ENCODE assay signal across 17 mouse cellular contexts in the genomic region with DNA sequence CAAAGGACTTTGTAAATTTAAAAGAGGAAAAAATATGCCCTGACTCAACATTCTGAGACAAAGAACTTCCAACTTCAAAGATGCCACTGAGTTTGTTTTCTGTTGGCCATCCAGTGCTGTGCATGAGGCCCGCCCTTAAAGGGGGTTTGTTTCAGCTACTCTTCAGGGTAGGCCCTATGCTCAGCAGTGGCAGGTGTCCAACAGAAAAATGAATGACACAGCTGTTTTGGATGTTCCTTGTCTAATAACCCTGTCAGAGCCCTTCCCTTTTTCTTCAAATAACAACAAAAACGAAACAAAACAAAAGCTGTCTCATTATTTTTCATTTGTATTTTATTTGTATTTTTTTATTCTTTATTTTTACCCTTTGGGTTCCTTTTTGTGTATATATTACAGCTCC.
DNase-seq lines count a peak whose midpoint lies in the region; ATAC-seq and TF ChIP-seq lines count a peak whose summit lies in the region.
"Had no signal": no experiment of that assay in that cellular context is flagged by ENCODE, and none has a peak within 500 bp of the region (broad histone marks: within the 10 kb centered on the region; RNA-seq: fewer than 3 reads in every experiment).

No protein-coding gene starts in this region.

- no peak overlapping the region for H3K9ac ChIP-seq in stomach, embryonic 15.5 days
- H3K9ac ChIP-seq in stomach, postnatal 0 days (ENCODE audit: low read length) = no peak overlapping the region
- H3K9ac ChIP-seq in liver, embryonic 16.5 days (ENCODE audit: low read depth, low read length) = no peak overlapping the region; the same call in 1 of the 2 replicates
- H3K9ac ChIP-seq in kidney, embryonic 14.5 days (ENCODE audit: low read depth, low read length) = no peak overlapping the region
- H3K9ac ChIP-seq: limb, embryonic 13.5 days had no signal

- H3K27me3 ChIP-seq in stomach, embryonic 15.5 days (replicated peaks) = no peaks in the 10 kb centered on the region
- H3K27me3 ChIP-seq in stomach, postnatal 0 days (ENCODE audit: control insufficient read depth, insufficient read depth, low read length) = no peaks in the 10 kb centered on the region
- H3K27me3 ChIP-seq in liver, embryonic 16.5 days (ENCODE audit: control insufficient read depth, insufficient read depth, low read depth, low read length) = no peaks in the 10 kb centered on the region
- no peaks in the 10 kb centered on the region for H3K27me3 ChIP-seq in kidney, embryonic 14.5 days (ENCODE audit: control insufficient read depth, insufficient read depth, low read length)
- H3K27me3 ChIP-seq: limb, embryonic 13.5 days had no signal

- no peak overlapping the region for H3K4me3 ChIP-seq in stomach, embryonic 15.5 days (replicated peaks)
- no peak overlapping the region for H3K4me3 ChIP-seq in stomach, postnatal 0 days (ENCODE audit: low read depth, low read length)
- H3K4me3 ChIP-seq in liver, embryonic 16.5 days (ENCODE audit: low read depth, low read length) = no peak overlapping the region
- no peak overlapping the region for H3K4me3 ChIP-seq in kidney, embryonic 14.5 days (ENCODE audit: low read length)
- H3K4me3 ChIP-seq: heart, embryonic 10.5 days; limb, embryonic 13.5 days; midbrain, embryonic 10.5 days had no signal

- DNase-seq in stomach, postnatal 0 days (ENCODE audit: low spot score) = no peak
- peak; percentile 55 to 65 for DNase-seq in spleen, postnatal 4 days (ENCODE audit: low spot score in 2 of 2)
- DNase-seq: cerebellum, adult 8-10 months; kidney, adult 2 months; lung, postnatal 10 days; thymus, adult 2 months had no signal

- WGBS in stomach, embryonic 15.5 days = 87% methylated on average over 2 of the region's 2 CpGs
- WGBS in stomach, postnatal 0 days = 84% methylated on average over 2 of the region's 2 CpGs
- whole genome bisulfite sequencing in liver, embryonic 16.5 days (ENCODE audit: insufficient replicate concordance) = 31% methylated on average over 2 of the region's 2 CpGs
- WGBS in kidney, embryonic 14.5 days = 79% methylated on average over 2 of the region's 2 CpGs

- no peak for TF ChIP-seq CTCF in stomach, postnatal 0 days (IDR thresholded peaks at IDR 0.05; ENCODE audit: low read depth)

- no peaks in the 10 kb centered on the region for H3K9me3 ChIP-seq in stomach, embryonic 15.5 days
- H3K9me3 ChIP-seq in stomach, postnatal 0 days (ENCODE audit: control insufficient read depth, low read length) = no peaks in the 10 kb centered on the region
- H3K9me3 ChIP-seq in liver, embryonic 16.5 days (replicated peaks; ENCODE audit: control insufficient read depth, low read length) = no peaks in the 10 kb centered on the region
- no peaks in the 10 kb centered on the region for H3K9me3 ChIP-seq in kidney, embryonic 14.5 days (ENCODE audit: control insufficient read depth, low read length)
- H3K9me3 ChIP-seq: heart, embryonic 10.5 days; limb, embryonic 13.5 days; midbrain, embryonic 10.5 days had no signal

- TF ChIP-seq EP300 in stomach, postnatal 0 days (optimal IDR thresholded peaks at IDR 0.05) = no peak

- H3K27ac ChIP-seq in stomach, embryonic 15.5 days = no peak overlapping the region
- H3K27ac ChIP-seq in stomach, postnatal 0 days (replicated peaks) = no peak overlapping the region
- peak overlapping the region; percentile 51; the same call in 1 of the 2 replicates for H3K27ac ChIP-seq in liver, embryonic 16.5 days (ENCODE audit: low read length)
- H3K27ac ChIP-seq in kidney, embryonic 14.5 days (ENCODE audit: low read depth, low read length) = no peak overlapping the region
- H3K27ac ChIP-seq: heart, embryonic 10.5 days; hindbrain, postnatal 0 days; limb, embryonic 13.5 days; midbrain, embryonic 10.5 days had no signal

- peak; percentile 53; the same call in 1 of the 2 replicates for ATAC-seq in stomach, embryonic 15.5 days (ENCODE audit: insufficient read depth, low FRiP score, low read depth)
- no peak for ATAC-seq in stomach, postnatal 0 days (ENCODE audit: low FRiP score, low TSS enrichment)
- peak; percentile 80 for ATAC-seq in erythroblast, adult 5-6 weeks (replicated peaks; ENCODE audit: low FRiP score, poor library complexity, severe bottlenecking)
- peak; percentile 89 for ATAC-seq in liver, embryonic 16.5 days (ENCODE audit: low read depth)
- no peak for ATAC-seq in monocyte, adult 5-6 weeks (replicated peaks; ENCODE audit: insufficient number of reproducible peaks, low FRiP score, low TSS enrichment, poor library complexity, severe bottlenecking)
- no peak for ATAC-seq in CD4-positive, CD25-positive, alpha-beta regulatory T cell, adult 4 months
- no peak for ATAC-seq in kidney, embryonic 14.5 days (ENCODE audit: low FRiP score, low TSS enrichment)
- ATAC-seq: forebrain, embryonic 16.5 days; hindbrain, postnatal 0 days had no signal

- H3K4me1 ChIP-seq in stomach, embryonic 15.5 days = no peaks in the 10 kb centered on the region
- no peaks in the 10 kb centered on the region for H3K4me1 ChIP-seq in stomach, postnatal 0 days (replicated peaks; ENCODE audit: control insufficient read depth, insufficient read depth)
- H3K4me1 ChIP-seq in liver, embryonic 16.5 days (ENCODE audit: control insufficient read depth, low read depth, low read length) = peaks cover 18% of the 10 kb centered on the region
- no peaks in the 10 kb centered on the region for H3K4me1 ChIP-seq in kidney, embryonic 14.5 days (ENCODE audit: control insufficient read depth, insufficient read depth, low read length)
- H3K4me1 ChIP-seq: heart, embryonic 10.5 days; midbrain, embryonic 10.5 days had no signal

- no peaks in the 10 kb centered on the region for H3K36me3 ChIP-seq in stomach, embryonic 15.5 days
- H3K36me3 ChIP-seq in stomach, postnatal 0 days (ENCODE audit: control insufficient read depth, insufficient read depth, low read length) = no peaks in the 10 kb centered on the region
- no peaks in the 10 kb centered on the region for H3K36me3 ChIP-seq in liver, embryonic 16.5 days (ENCODE audit: control insufficient read depth, insufficient read depth)
- H3K36me3 ChIP-seq in kidney, embryonic 14.5 days (ENCODE audit: control insufficient read depth, insufficient read depth, low read length) = no peaks in the 10 kb centered on the region
- H3K36me3 ChIP-seq: heart, embryonic 10.5 days; limb, embryonic 13.5 days; midbrain, embryonic 10.5 days had no signal

- H3K4me2 ChIP-seq in stomach, embryonic 15.5 days = no peak overlapping the region
- H3K4me2 ChIP-seq in stomach, postnatal 0 days (replicated peaks; ENCODE audit: low read depth) = no peak overlapping the region
- peak overlapping the region; percentile 21; the same call in 1 of the 2 replicates for H3K4me2 ChIP-seq in liver, embryonic 16.5 days (ENCODE audit: low read depth, low read length)
- no peak overlapping the region for H3K4me2 ChIP-seq in kidney, embryonic 14.5 days (replicated peaks; ENCODE audit: low read depth, low read length)
- H3K4me2 ChIP-seq: limb, embryonic 13.5 days had no signal

Comparison
In these comparisons a context has a peak if more than half of its experiments do, and no peak if none do; other contexts are left out.
1. ATAC-seq: peak in stomach, embryonic 15.5 days (single experiment), erythroblast, adult 5-6 weeks (single experiment) and liver, embryonic 16.5 days (single experiment); none in stomach, postnatal 0 days (single experiment), monocyte, adult 5-6 weeks (single experiment), CD4-positive, CD25-positive, alpha-beta regulatory T cell, adult 4 months (single experiment) and kidney, embryonic 14.5 days (single experiment).